Mouse (Mus musculus) adrenal gland, postnatal 14 days (tissue): ENCODE measurements around the gene Nrsn2. TPM values are rescaled to one million over a fixed set of nuclear protein-coding genes. Genes with fewer than 3 reads are reported as not detected.

ENCODE experiments used
- DNase-seq: peaks from one replicate; pipeline ENCODE4 v3.0.0; 2021; ENCODE audit warnings: mixed read lengths
- long read RNA-seq, 2 experiments: library from polyadenylated mRNA; stranded (forward); transcript quantifications; one replicate each; pipeline ENCODE4 v2.0.0; 2021
- total RNA-seq: library from RNA; stranded (reverse); gene quantifications from 2 replicates; pipeline ENCODE4 v1.2.3, GENCODE M21; 2021

Nrsn2 gene
- total RNA-seq = 2.8 and 3.0 TPM in 2 replicates
- long read RNA-seq, experiment 1, partial matches to known transcripts = 1 of 4 reads
- long read RNA-seq, experiment 1, other reads (novel, unspliced or antisense) = 2 of 4 reads
- long read RNA-seq, experiment 2 = 0 reads

DNA sequence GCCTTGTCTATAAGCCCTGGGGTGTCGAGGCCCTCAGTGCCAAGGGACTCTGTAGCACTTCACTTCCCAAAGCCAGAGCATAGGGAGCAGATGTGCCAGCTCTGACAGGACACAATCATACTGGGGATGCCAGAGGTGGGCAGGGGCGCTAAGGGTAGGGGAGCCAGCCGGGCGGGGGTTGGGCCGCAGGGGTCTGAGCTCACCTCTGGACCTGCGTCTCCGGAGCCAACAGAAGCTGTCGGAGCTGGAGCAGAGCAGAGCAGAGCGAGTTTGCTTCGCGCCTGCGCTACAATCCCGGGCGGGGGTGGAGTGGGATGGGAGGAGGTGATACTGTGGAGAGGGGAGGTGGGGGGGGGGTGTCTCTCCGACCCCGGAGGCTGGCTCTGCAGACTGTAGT is at the start of gene Nrsn2:
Gene Nrsn2 (minus strand): TSS at position 294 of the 397 bp plus-strand sequence.
- DNase-seq = no peak

DNA sequence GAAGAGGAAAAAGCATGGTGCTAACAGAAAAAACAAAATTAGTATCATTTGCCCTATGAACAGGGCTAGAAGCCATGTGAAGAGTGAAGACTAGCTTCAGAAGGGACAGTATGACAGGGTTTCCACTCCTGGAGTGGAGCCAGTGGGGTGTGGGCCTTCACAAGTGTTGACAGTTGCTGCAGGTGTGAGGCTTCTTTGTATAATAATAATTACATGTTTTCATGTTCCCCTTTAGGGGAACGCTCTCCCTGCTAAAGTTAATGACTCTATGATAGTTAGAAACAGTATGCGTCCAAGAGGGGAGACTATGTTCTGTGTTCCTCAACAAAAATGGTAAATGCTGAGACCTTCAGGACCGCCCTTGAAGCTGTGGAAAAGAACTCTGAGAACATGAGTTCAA is 39.3 kb upstream of the Nrsn2 start:
- DNase-seq = no peak

DNA sequence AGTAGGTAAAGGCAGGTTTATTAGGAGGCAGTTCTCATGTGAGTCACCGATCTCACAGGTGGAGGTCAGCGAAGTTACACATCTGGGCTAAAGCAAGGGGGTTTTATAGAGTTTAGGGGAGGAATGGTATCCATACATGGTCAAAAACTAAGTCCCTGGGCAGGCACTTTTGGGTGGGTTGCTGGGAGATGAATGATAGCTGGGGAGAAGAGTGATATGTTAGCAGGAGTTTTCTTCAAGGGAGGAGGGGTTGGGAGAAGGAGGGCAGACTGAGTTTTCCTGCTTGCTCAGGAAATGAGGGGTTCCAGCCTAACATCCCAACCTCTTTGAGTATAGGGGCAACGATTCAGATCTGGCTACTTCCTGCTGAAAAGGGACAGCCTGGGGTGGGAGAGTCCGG is 38.8 kb upstream of the Nrsn2 start, which contains the start of gene 6820408C15Rik:
Gene 6820408C15Rik (plus strand): TSS at position 301 of the 400 bp plus-strand sequence.
- DNase-seq = no peak

DNA sequence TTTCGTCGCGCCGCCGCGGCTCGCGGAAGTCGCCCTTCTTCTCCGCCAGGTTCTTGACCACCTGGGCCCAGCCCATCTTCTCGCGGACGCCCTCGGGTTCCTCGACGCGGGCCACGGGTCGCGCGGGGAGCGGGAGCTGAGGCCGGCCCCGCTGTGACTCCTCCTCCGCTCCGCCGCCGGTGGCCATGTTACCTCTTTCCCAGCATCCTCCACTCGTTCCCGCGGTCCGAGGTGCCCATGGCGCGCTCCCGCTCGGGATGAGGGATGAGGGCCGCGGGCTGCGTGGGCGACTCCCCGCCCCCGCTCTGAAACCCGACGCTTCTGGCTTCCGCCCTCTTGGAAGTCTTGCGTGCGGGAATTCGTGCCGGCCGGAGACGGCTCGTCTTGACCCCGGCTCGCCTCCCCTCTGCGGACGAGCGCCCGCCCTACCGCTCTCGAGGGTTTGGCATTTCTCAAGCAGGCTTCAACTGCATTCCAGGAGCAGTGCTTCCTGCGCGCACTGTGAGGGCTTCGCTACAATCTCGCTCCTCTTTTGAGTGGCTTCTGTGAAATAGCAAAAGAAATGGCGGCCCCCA is 38.2 kb upstream of the Nrsn2 start, which contains the start of gene Zcchc3:
Gene Zcchc3 (minus strand): TSS at position 437 of the 575 bp plus-strand sequence.
- DNase-seq = peak; percentile 94

DNA sequence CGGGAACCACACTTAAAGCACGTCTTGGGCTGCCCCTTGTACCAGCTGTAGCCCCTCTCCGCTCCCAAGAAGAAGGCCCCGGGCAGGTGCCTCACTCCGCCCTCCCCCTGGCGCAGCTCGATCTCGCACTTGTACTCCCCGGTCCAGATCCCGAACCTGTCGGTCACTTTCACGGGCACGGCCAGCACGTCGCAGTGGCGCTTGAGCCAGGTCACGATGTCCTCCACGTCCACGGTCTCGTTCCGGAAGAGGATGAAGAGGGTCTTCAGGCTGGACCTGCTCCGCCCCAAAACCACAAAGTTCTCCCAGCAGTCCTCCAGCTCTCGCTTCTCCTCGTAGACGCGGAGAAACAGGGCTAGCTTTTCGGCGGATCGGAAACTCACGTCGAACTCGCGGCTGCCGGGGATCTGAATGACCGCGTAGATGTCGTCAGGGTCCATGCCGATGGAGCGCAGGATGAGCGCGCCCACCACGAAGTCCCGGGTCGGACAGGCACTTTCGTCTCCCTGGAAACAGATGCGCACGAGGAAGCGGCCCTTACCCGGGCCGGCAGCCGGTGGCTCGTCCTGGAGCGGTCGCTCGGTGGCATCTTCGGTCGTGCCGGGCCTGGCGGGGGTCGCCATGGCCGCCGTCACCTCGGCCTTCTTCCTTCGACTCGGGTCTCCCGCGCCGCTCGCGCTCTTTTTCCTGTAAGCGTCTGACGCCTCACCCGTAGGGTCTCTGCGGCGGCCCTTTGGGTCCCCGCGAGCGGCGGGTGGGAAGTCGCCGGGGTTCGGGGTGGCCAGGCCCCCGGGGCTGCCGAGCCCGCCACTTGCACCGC is 37.5 kb upstream of the Nrsn2 start:
- peak; percentile 53 for DNase-seq

DNA sequence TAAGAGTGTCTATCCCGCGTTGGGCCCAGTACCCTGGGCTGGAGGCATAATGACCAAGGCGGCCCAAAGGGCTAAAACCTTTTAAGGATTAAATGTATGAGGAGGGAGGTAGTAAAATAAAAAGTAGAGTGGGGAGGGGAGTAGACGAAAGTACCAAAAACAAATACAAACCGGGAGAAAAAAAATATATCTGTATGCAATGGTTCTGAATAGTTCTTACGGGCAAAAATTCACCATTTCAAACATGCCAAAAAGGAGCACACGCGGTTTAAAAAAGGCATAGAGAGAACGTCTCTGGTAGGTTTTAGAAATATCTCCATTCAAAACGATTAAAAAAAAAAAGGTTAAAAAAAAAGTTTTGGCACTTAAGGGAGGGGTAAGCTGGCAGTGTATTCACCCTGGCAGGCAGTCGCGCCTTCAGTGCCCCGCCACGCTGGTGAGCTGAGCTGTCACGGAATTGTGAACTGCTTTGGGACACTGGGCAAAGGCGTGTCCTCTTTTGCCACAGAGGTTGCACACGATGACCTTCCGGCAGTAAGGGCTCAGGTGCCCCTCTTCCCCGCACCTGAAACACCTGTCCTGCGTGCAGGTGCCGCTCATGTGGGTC is 36.8 kb upstream of the Nrsn2 start:
- DNase-seq = peak; percentile 65

DNA sequence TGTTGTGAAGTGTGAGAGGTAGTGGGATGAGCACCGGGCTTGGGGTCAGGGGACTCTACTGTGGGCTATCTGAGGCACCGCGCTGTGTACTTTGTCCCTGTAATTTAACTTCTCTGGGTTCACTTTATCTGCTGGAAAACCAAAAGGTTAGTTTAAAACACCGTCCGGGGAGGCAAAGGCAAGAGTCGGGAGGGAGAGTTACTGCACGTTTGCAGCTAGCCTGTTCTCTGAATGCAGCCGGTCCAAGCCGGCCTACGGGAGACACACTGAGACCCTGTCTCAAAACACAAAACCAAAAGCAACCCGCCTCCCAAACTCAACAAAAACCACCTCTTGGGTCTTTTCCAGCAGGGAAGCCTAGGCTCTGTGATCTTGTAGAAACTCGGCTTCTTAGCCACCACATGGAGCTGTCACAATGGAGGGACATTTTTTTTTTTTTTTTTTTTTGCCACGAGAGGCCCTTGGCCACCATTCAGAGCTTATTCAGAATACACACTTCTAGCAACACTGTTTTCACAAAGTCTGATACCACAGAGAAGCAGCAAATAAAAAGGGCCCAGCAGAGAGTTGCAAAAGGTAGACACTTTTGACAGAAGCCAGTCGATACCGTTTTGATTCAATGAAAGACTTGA is 36.2 kb upstream of the Nrsn2 start:
- no peak for DNase-seq

DNA sequence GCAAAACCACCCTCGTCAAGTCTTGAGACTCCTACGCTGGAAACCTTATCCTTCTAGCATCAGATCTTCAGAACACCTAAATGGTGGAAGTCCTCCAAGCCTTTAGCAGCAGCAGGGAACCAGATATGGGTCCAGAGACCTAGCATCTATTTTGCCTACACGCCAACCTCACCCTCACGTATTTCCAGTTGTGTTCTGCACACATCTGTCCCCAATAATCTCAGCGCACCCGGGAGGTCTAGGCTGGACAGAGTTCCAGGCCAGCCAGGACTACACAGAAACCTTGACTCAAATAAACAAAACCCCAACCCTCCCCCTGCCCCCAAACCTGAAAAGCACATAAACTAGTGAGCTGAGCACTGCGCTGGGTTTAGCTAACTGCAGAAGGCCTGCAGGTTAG is 35.0 kb upstream of the Nrsn2 start:
- DNase-seq = no peak

DNA sequence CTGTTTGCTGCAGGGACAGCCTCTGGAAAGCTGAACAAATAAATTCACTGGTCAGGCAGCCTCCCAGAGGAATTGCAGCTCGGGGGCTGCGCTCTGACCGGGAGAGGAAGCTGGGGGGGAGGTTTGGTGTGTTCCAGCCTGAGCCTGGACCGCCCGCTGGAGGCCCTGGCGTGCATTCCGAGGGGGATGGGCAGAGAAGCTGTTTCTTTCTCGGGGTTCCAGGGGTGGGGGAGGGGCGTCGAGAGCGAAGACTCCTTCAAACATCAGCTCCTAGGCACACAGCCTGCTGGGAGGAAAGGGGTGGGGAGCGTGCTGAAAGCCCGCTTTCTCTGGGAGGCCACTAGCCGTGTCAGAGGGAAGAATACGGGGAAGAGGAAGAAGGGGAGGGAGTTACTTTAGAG is 34.5 kb upstream of the Nrsn2 start:
- peak; percentile 83 for DNase-seq

DNA sequence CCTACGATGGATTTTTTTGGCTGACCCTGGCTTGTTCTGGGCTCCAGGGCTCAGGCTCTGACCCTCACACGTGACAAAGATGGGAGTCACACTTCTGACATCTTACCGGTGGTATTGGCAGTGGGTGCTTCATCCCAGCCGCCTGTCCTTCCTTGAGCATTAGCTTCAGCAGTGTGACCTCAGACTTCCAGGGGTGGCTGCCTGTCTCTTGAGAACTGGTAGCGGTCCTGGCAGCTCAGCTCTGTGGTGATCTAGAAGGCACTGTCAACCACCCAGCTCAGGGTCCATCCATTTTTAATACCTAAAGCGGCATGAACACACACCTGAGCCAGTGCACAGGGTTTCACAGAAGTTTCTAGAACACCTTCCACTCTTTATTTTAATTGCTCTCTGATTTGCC is 33.3 kb upstream of the Nrsn2 start:
- no peak for DNase-seq

DNA sequence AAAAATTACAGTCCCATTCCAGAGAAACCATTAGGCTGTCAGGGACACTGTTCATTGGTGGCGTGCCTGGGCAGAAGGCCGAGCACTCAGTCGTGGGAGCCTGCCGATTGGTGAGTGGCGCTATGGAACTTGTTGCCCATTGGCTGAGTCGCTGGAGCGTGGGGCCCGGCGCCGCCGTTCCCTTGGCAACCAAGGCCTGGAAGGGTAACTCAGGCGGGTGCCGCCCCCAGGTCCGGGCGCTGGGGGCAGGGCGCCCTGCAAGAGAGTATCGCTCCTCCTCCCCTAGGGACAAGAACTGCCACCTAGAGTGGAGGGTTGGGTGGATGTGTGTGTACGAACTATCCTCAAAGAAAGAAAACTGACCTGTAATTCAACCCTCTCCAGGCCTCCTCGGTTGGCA is 29.7 kb upstream of the Nrsn2 start:
- peak; percentile 98 for DNase-seq

DNA sequence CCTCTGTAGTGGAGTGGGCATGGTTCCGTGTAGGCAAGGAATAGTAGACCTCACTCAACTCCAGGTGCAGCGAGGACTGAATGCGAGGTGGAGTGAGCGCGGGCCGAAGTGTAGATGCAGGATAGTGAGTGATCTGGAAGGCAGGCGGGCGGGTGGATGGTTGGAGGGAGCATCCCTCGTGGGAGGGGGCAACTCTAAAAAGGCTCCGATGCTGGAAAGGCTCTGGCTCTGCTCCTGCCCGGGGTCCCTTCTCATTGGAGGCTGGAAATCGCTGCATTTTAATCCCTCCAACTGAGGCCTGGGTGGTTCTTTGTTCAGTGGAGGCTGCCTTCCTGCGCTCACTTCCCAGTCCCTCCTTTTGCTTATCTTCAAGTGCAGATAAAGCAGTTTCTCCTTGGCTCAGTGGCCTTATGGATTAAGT is 22.7 kb upstream of the Nrsn2 start:
- DNase-seq = no peak

DNA sequence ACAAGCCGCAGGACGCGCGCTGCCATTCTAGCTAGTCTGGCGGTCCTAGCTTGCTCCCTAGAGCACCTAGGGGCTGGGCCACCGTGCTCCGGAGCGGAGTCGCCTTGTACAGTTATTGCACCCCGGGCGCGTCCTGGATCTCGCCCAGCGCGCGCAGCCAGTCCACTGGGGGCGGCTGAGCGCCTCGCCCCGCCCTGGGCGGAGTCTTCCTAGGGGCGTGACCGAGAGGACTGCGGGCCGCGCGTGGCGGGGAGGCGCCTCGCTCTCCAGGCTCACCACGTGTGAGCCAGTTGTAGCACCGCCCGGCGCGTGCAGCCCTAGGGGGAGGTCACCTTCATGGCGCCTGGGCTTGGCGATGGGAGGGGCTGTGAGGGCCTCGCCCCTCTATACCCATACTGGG is 22.3 kb upstream of the Nrsn2 start:
- peak; percentile 98 for DNase-seq

DNA sequence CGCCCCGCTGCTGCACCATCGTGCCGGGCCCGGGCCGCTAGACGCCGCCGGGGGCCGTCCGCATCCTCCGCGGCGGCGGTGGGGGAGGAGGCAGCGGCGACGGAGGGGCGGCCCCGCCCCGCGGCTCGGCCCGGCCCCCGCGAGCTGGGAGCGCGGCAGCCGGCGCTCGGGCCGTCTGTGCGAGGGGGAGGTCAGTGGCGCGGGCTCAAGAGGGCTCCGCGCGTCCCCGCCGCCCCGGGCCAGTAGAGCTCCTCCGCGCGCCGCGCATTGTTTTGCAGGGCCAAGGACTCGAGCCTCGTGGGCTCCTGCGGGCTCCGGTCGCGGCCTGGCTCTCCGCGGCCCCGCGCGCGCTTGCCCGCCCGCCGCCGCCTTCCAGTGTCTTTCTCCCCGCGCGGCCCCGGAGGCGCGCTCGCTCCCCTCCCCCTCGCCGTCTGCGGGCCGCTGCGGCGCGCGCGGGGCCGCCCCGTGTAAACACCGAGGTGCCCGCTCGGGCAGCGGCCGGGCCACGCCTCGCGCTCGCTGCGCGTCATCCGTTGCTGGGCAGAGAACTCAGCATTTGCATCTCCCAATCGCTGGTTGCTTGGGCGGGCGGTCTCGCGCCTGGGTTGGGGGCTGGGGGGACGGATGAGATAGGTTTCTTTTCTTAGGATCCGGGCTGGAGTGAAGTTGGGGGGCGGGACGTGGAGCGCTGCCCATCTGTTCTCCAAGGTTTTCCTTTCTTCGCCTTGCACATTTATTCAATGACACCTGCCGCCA is 21.4 kb upstream of the Nrsn2 start, which contains the start of gene Sox12:
Gene Sox12 (minus strand): TSS at position 384 of the 756 bp plus-strand sequence.
- peak; percentile 99 for DNase-seq

DNA sequence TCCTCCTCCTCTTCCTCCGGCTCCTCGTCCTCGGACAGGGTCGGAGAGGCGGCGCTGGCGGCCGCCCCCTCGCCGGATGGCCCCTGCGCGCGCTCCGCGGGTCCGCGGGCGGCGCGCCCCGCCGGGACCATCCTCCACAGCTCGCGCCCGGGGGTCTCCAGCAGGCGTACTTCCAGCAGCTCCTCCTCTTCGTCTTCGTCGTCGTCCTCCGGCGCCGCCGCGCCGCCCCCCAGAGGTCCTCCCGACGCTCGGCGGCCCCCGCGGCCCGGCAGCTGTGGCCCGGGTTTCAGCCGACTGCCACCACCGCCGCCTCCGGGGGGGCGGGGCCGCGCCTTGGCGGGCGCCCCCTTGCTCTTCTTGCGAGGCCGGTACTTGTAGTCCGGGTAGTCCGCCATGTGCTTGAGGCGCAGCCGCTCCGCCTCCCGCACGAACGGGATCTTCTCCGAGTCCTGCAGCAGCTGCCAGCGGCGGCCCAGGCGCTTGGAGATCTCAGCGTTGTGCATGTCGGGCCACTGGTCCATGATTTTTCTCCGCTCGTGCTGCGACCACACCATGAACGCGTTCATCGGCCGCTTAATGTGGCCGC is 20.7 kb upstream of the Nrsn2 start:
- peak; percentile 91 for DNase-seq

DNA sequence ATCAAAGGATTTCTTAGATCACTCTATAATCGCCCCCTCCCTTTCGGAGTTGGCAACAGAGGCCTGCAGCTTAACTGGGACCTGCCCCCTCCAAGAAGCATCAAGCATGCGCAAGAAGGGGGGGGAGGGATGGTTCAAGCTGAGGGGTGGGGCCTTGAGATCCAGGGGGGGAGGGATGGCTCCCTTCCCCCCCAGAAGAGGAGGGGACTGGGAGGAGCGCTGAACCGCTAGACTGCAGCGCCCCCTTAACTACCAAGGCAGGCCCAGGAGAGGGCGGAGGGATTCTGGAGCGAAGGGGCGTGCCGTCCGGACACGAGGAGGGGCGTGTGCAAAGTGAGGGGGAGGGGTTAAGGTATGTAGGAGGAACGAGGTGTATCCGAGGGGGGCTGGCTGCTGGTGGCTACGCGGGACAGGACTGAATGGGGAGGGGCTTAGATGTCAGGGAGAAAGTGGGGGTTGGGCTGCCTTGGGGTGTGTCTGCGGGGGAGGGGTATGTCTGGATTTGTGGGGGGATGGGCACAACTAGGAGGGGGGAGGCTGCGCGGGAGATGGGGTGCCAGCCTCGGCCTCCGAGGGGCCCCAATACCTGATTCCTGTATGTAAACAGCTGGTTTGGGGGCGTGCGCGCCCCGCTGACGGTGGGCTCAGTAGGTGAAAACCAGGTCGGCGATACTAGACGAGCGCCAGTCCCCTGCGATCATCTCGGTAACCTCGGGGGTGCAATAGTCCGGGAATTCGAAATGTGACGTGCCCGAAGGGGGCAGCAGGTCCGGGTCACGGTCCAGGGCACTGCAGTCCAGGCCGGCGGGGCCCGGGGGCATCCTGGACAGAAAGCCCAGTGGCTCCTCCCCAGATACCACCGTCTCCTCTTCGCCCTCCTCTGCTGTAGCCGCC is 19.9 kb upstream of the Nrsn2 start:
- peak; percentile 95 for DNase-seq

DNA sequence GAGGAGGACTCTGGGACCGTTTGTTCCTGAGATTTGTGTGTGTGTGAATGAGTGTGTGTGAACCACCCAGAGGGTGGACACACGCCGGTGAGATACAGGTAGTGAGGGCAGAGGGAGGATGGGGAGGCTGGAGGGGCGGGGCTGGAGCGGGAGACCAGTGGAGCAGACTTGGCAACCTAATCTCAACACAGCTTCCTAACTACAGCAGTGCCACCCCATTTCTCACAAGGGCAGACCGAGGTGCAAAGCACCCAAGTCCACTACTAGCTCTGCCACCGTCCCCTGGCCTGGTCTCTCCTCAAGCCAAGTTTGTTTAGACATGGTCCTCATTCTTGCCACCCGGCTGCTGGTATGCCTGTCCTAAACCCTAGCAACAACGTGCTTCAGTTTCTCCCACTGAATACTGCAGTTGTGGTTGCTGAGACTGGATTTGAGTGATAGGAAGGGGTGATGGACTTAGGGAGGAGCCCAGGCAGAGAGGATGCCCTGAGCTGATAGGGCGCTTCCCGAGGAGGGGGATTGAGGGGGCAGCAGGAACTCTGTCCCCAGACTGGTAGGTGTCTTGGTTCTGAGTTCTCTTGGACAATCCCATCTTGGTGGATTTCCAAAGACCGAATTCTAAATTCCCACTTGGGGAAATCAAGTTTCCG is 19.0 kb upstream of the Nrsn2 start:
- DNase-seq = no peak

DNA sequence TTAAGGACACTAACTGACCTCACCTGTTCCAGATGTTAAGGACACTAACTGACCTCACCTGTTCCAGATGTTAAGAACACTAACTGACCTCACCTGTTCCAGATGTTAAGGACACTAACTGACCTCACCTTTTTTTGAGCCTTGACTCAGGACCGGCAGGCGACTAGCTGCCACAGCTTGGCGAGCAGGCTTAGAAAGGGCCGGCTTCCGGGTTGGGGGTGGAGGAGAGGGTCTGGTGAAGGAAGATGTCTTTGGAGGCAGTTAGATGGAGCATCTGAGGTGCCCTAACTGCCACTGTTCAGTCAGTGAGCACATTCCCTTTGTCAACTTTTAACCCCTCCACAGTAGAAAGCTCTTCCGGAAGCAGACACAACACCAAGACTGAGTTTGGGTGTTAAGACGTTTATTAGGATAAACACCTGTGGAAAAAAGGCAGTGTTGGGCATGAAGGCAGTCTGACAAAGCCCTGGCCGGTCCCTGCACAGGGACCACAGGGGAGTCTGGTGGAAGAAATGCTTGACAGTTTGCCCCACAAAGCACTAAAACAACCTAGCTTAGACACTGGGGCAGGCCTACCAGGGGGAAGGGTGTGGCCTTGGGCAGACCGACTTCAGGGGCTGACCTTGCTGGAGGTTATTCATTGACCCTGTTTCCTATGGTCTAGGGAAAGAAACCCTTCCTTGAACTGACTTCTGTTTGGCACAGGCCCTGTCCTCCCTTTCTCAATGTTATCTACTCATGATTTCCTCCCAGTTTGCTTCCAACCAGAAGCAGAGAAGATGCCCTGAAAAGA is 17.0 kb upstream of the Nrsn2 start:
- no peak for DNase-seq

DNA sequence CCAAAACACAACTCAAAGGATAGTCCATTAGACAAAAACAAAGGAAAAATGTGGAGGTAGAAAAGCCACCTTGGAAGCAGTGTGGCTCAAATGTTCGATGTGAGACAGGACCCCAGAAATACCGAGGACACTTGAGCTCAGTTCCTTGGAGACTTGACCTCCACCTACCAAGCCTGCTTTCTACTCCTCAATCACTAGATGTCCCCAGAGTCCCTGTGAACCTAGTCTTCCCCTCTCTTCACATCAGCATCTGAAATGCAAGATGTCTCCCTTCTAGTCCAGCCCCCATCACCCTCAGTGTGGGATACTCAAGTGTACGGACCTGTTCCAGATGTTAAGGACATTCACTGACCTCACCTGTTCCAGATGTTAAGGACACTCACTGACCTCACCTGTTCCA is 16.3 kb upstream of the Nrsn2 start:
- DNase-seq = peak; percentile 60
